Mouse (Mus musculus): ENCODE measurements around the gene Pou3f4.
"Not testable (repeated sequence)": the region's sequence is repeated elsewhere in the genome, so short reads cannot be mapped to it uniquely, and the experiment has no call there.

The Pou3f4 gene

GRCm38 (mm10) chrX:110814151-110814571, at the start of gene Pou3f4:
Pou3f4 (plus strand) TSS chrX:110814280.
- DNase-seq (ENCODE audit: low read depth), result no peak

- DNase-seq (ENCODE audit: low read depth), result no peak
These were observed 48.1 kb upstream of the Pou3f4 start for GRCm38 (mm10) chrX:110765939-110766338.

- DNase-seq (ENCODE audit: low read depth), result not testable (repeated sequence)
These were observed 39.3 kb upstream of the Pou3f4 start for GRCm38 (mm10) chrX:110774807-110775206.

GRCm38 (mm10) chrX:110802502-110802901, 11.6 kb upstream of the Pou3f4 start:
- DNase-seq (ENCODE audit: low read depth), result no peak

- DNase-seq (ENCODE audit: low read depth), result no peak
These were observed 4.0 kb upstream of the Pou3f4 start for GRCm38 (mm10) chrX:110810001-110810578.

GRCm38 (mm10) chrX:110810753-110811506, 3.1 kb upstream of the Pou3f4 start:
- no peak for DNase-seq (ENCODE audit: low read depth)

GRCm38 (mm10) chrX:110812071-110812470, 2.0 kb upstream of the Pou3f4 start:
- DNase-seq (ENCODE audit: low read depth), result no peak

GRCm38 (mm10) chrX:110813401-110813800, 679 bp upstream of the Pou3f4 start:
- DNase-seq (ENCODE audit: low read depth), result no peak

- DNase-seq (ENCODE audit: low read depth), result no peak
These were observed 790 bp downstream of the Pou3f4 start for GRCm38 (mm10) chrX:110814592-110815548.

- DNase-seq (ENCODE audit: low read depth), result no peak
These were observed 1.5 kb downstream of the Pou3f4 start for GRCm38 (mm10) chrX:110815549-110815930.

GRCm38 (mm10) chrX:110816609-110817008, 2.5 kb downstream of the Pou3f4 start:
- DNase-seq (ENCODE audit: low read depth), result no peak

GRCm38 (mm10) chrX:110817211-110817610, 3.1 kb downstream of the Pou3f4 start:
- no peak for DNase-seq (ENCODE audit: low read depth)

GRCm38 (mm10) chrX:110837450-110837849, 23.4 kb downstream of the Pou3f4 start:
- no peak for DNase-seq (ENCODE audit: low read depth)

GRCm38 (mm10) chrX:110851300-110851699, 37.2 kb downstream of the Pou3f4 start:
- no peak for DNase-seq (ENCODE audit: low read depth)

Data from c-Kit-positive CD71-positive TER-119-negative erythroid progenitor cells, embryonic 14.5 days (primary cell).